Mouse (Mus musculus): ENCODE measurements around the gene Tle4. TPM values are rescaled to one million over a fixed set of nuclear protein-coding genes. Genes with fewer than 3 reads are reported as not detected.

The Tle4 gene
- polyA plus RNA-seq, 1 experiment from 2014 or later = 11.7 TPM

DNA sequence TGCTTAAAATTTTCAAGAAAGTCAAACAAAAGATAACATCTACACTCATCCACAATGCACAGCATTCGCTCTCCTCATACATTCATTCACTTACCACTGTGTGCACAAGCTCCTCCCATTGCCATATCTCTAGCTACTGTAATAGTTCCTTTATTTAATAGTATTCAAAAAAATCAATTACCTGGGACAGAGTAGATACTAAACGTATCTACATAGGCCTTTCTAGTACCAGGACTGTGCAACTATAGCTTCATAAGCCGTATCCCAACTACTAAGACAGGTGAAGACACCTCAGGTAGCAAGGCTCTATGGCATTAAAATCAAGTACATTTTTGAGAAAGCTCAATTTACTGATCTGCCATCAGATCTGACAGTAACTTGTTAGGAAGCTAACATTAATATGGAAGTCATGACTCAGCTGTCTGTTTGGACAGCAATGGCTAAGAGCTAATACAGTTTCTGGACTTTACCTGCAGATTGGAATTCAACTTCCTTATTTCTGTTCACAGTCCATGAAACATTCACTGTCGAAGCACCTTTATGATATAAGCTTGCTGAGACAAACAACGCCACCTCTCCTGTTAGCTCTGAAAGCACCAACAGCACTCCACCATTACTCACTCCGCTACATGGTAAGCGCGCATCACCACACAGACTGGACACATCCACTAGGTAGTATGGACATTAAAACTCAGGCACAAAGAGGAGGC is 50.6 kb downstream of the Tle4 start:
- peaks cover 4% of the 10 kb centered on the region; the same call in 1 of the 2 replicates for H3K36me3 ChIP-seq (ENCODE audit: control insufficient read depth, insufficient read depth, low read length)
- H3K27me3 ChIP-seq (ENCODE audit: control insufficient read depth, insufficient read depth, low read length) = no peaks in the 10 kb centered on the region
- WGBS = 94% methylated on average over 8 of the region's 8 CpGs
- H3K9me3 ChIP-seq (ENCODE audit: control insufficient read depth, low read length) = no peaks in the 10 kb centered on the region
- H3K4me3 ChIP-seq (ENCODE audit: control insufficient read depth in 1 of 2, insufficient read depth in 1 of 2, low read depth in 1 of 2, low read length in 2 of 2) = no peak overlapping the region
- peaks cover 3 to 10% of the 10 kb centered on the region in 2 experiments; a peak in 2 of 4 replicates for H3K4me1 ChIP-seq (ENCODE audit: control insufficient read depth in 2 of 2, insufficient read depth in 2 of 2, low read length in 2 of 2)
- H3K4me2 ChIP-seq (ENCODE audit: low read length) = no peak overlapping the region
- H3K27ac ChIP-seq (replicated peaks in 1 of 2; ENCODE audit: control insufficient read depth in 1 of 2, insufficient read depth in 1 of 2, low read depth in 2 of 2, low read length in 2 of 2) = no peak overlapping the region
- H3K9ac ChIP-seq (ENCODE audit: low read length) = no peak overlapping the region
- ATAC-seq (ENCODE audit: insufficient number of reproducible peaks, insufficient read depth, low FRiP score, low read depth) = no peak

DNA sequence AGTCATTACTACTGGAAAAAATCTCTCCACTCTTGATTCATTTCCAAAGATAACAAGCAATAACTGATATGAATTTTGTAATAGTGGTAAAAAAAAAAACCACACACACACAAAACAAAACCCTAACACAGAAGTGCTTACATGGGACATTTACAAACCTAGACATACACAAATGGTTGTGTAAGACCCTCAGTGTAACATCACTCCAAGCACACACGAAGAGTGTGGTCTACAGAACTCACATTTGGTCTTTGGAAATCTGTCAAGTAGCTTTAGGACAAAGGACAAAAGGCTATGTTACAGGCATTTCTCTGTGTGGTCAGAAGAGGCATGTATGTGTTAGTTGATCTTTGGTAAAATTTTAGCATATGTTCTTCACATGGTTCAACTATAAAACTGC is 52.4 kb downstream of the Tle4 start:
- H3K4me1 ChIP-seq (ENCODE audit: control insufficient read depth in 2 of 2, insufficient read depth in 2 of 2, low read length in 2 of 2) = peaks cover 3 to 10% of the 10 kb centered on the region in 2 experiments; a peak in 2 of 4 replicates
- no peaks in the 10 kb centered on the region for H3K27me3 ChIP-seq (ENCODE audit: control insufficient read depth, insufficient read depth, low read length)
- H3K4me3 ChIP-seq (ENCODE audit: control insufficient read depth in 1 of 2, insufficient read depth in 1 of 2, low read depth in 1 of 2, low read length in 2 of 2) = no peak overlapping the region
- peaks cover 4% of the 10 kb centered on the region; the same call in 1 of the 2 replicates for H3K36me3 ChIP-seq (ENCODE audit: control insufficient read depth, insufficient read depth, low read length)
- H3K27ac ChIP-seq (replicated peaks in 1 of 2; ENCODE audit: control insufficient read depth in 1 of 2, insufficient read depth in 1 of 2, low read depth in 2 of 2, low read length in 2 of 2) = no peak overlapping the region
- no peaks in the 10 kb centered on the region for H3K9me3 ChIP-seq (ENCODE audit: control insufficient read depth, low read length)
- 92% methylated on average over 1 of the region's 1 CpGs for WGBS
- H3K9ac ChIP-seq (ENCODE audit: low read length) = no peak overlapping the region
- H3K4me2 ChIP-seq (ENCODE audit: low read length) = no peak overlapping the region
- ATAC-seq (ENCODE audit: insufficient number of reproducible peaks, insufficient read depth, low FRiP score, low read depth) = no peak

DNA sequence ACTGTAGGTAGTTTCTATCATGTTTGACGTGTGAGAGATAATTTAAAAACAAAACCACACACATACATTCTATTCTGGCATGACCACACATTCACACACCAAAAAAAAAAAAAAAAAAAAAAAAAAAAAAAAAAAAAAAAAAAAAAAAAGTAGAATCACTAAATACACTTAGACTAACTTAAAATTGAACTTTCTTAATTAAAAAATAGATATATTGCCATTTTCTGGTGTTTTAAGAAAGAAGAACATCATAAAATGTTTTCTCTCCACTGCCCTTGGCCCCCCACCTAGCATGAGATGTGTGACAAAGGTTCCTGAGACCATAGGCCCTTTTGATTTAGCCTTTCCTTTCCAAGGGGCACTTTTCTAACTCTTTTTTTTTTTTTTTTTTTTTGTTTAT is 54.5 kb downstream of the Tle4 start:
- no peak overlapping the region for H3K9ac ChIP-seq (ENCODE audit: low read length)
- H3K4me2 ChIP-seq (ENCODE audit: low read length) = no peak overlapping the region
- H3K36me3 ChIP-seq (ENCODE audit: control insufficient read depth, insufficient read depth, low read length) = peaks cover 4% of the 10 kb centered on the region; the same call in 1 of the 2 replicates
- H3K27me3 ChIP-seq (ENCODE audit: control insufficient read depth, insufficient read depth, low read length) = no peaks in the 10 kb centered on the region
- peaks cover 3 to 10% of the 10 kb centered on the region in 2 experiments; a peak in 2 of 4 replicates for H3K4me1 ChIP-seq (ENCODE audit: control insufficient read depth in 2 of 2, insufficient read depth in 2 of 2, low read length in 2 of 2)
- no peak overlapping the region for H3K4me3 ChIP-seq (ENCODE audit: control insufficient read depth in 1 of 2, insufficient read depth in 1 of 2, low read depth in 1 of 2, low read length in 2 of 2)
- WGBS = 71% methylated on average over 1 of the region's 1 CpGs
- no peak overlapping the region for H3K27ac ChIP-seq (replicated peaks in 1 of 2; ENCODE audit: control insufficient read depth in 1 of 2, insufficient read depth in 1 of 2, low read depth in 2 of 2, low read length in 2 of 2)
- H3K9me3 ChIP-seq (ENCODE audit: control insufficient read depth, low read length) = no peaks in the 10 kb centered on the region
- no peak for ATAC-seq (ENCODE audit: insufficient number of reproducible peaks, insufficient read depth, low FRiP score, low read depth)

DNA sequence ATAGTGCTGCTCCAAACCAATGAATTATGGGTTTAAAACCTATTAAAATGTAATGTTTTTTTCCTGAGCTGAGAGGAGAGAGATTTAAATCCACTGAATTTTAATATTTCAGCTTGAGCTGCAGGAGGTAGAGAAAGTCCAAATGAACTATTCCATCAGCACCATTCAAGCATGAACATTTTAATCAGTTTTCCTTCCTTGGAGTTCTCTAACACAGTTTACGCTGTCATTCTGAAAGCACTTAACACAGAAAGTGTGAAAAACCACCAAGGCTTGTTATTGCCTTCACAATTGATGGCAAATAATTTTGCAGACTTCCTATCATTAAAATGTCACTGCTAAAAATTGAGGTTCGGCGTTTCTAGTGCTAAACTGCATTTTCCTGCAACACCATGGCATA is 57.2 kb downstream of the Tle4 start:
- no peak overlapping the region for H3K9ac ChIP-seq (ENCODE audit: low read length)
- H3K27me3 ChIP-seq (ENCODE audit: control insufficient read depth, insufficient read depth, low read length) = no peaks in the 10 kb centered on the region
- H3K9me3 ChIP-seq (ENCODE audit: control insufficient read depth, low read length) = no peaks in the 10 kb centered on the region
- peaks cover 4% of the 10 kb centered on the region; the same call in 1 of the 2 replicates for H3K36me3 ChIP-seq (ENCODE audit: control insufficient read depth, insufficient read depth, low read length)
- H3K4me1 ChIP-seq (ENCODE audit: control insufficient read depth in 2 of 2, insufficient read depth in 2 of 2, low read length in 2 of 2) = peaks cover 0 to 5% of the 10 kb centered on the region in 2 experiments; a peak in 1 of 4 replicates
- H3K4me2 ChIP-seq (ENCODE audit: low read length) = no peak overlapping the region
- WGBS = 90% methylated on average over 3 of the region's 3 CpGs
- no peak for ATAC-seq (ENCODE audit: insufficient number of reproducible peaks, insufficient read depth, low FRiP score, low read depth)
- H3K27ac ChIP-seq (replicated peaks in 1 of 2; ENCODE audit: control insufficient read depth in 1 of 2, insufficient read depth in 1 of 2, low read depth in 2 of 2, low read length in 2 of 2) = no peak overlapping the region
- no peak overlapping the region for H3K4me3 ChIP-seq (ENCODE audit: control insufficient read depth in 1 of 2, insufficient read depth in 1 of 2, low read depth in 1 of 2, low read length in 2 of 2)

DNA sequence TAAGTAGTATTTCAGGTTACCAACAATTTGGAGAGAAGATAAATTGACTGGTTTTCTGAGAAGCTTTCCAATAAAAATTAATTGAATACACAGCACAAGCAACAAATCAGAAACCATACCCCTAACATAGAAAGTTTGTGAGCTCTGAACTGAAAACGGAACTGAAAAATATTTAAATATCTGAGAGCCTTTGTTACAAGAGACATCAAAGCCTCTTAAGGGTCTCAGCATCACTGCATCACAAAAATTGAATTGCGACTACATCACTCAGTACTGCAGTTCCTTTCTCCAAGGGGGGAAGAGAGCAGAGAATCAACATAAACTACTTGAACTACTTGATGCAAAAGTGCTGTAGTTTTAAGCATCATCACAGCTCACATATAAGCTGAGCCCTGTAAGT is 61.2 kb downstream of the Tle4 start:
- H3K27me3 ChIP-seq (ENCODE audit: control insufficient read depth, insufficient read depth, low read length) = no peaks in the 10 kb centered on the region
- H3K9me3 ChIP-seq (ENCODE audit: control insufficient read depth, low read length) = no peaks in the 10 kb centered on the region
- H3K4me3 ChIP-seq (ENCODE audit: control insufficient read depth in 1 of 2, insufficient read depth in 1 of 2, low read depth in 1 of 2, low read length in 2 of 2) = no peak overlapping the region
- no peak overlapping the region for H3K27ac ChIP-seq (replicated peaks in 1 of 2; ENCODE audit: control insufficient read depth in 1 of 2, insufficient read depth in 1 of 2, low read depth in 2 of 2, low read length in 2 of 2)
- no peak overlapping the region for H3K9ac ChIP-seq (ENCODE audit: low read length)
- H3K4me2 ChIP-seq (ENCODE audit: low read length) = no peak overlapping the region
- H3K4me1 ChIP-seq (ENCODE audit: control insufficient read depth in 2 of 2, insufficient read depth in 2 of 2, low read length in 2 of 2) = no peaks in the 10 kb centered on the region
- ATAC-seq (ENCODE audit: insufficient number of reproducible peaks, insufficient read depth, low FRiP score, low read depth) = no peak
- H3K36me3 ChIP-seq (ENCODE audit: control insufficient read depth, insufficient read depth, low read length) = no peaks in the 10 kb centered on the region
- 89% methylated on average over 2 of the region's 2 CpGs for WGBS

DNA sequence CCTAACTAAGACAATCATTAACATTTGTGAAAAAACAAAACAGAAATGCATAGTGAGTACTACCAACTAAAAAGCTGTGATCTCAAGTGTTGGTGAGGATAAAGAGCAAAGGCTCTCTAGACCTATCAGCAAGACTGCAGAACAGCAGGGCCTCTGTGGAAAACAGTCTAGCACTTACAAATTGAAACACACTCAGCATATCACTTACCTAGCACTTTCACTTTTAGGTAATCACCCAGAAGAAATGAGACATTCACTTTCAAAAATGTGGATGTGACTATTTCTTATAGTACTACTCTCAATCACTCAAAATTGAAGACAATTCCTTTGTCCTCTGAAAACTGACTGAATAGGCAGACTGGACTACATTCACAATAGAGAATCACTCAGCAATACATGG is 63.4 kb downstream of the Tle4 start:
- no peak overlapping the region for H3K4me2 ChIP-seq (ENCODE audit: low read length)
- ATAC-seq (ENCODE audit: insufficient number of reproducible peaks, insufficient read depth, low FRiP score, low read depth) = no peak

DNA sequence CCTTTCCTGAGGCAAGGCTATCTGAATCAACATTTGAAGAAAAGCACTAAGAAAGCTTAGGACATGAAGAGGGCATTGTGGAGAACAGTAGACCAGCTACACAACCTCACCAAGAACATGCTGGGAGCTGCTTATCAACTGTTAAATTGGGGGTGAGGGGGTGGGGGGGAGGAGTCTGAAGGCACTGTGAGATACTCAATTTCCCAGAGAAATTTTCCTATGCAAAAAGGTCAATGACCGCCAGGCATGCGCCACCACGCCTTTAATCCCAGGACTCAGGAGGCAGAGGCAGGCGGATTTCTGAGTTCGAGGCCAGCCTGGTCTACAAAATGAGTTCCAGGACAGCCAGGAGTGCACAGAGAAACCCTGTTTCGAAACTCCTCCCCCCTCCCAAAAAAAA is 65.0 kb downstream of the Tle4 start:
- no peak overlapping the region for H3K27ac ChIP-seq (replicated peaks in 1 of 2; ENCODE audit: control insufficient read depth in 1 of 2, insufficient read depth in 1 of 2, low read depth in 2 of 2, low read length in 2 of 2)
- H3K4me3 ChIP-seq (ENCODE audit: control insufficient read depth in 1 of 2, insufficient read depth in 1 of 2, low read depth in 1 of 2, low read length in 2 of 2) = no peak overlapping the region
- ATAC-seq (ENCODE audit: insufficient number of reproducible peaks, insufficient read depth, low FRiP score, low read depth) = no peak
- no peak overlapping the region for H3K9ac ChIP-seq (ENCODE audit: low read length)
- WGBS = 96% methylated on average over 6 of the region's 6 CpGs
- H3K4me2 ChIP-seq (ENCODE audit: low read length) = no peak overlapping the region
- no peaks in the 10 kb centered on the region for H3K9me3 ChIP-seq (ENCODE audit: control insufficient read depth, low read length)
- no peaks in the 10 kb centered on the region for H3K4me1 ChIP-seq (ENCODE audit: control insufficient read depth in 2 of 2, insufficient read depth in 2 of 2, low read length in 2 of 2)
- H3K27me3 ChIP-seq (ENCODE audit: control insufficient read depth, insufficient read depth, low read length) = no peaks in the 10 kb centered on the region
- H3K36me3 ChIP-seq (ENCODE audit: control insufficient read depth, insufficient read depth, low read length) = no peaks in the 10 kb centered on the region

More for the DNA sequence above, 63.4 kb downstream of the Tle4 start:
- Histone ChIP-seq H3K4me3 (ENCODE audit: control insufficient read depth in 1 of 2, insufficient read depth in 1 of 2, low read depth in 1 of 2, low read length in 2 of 2) (no peak overlapping the region), H3K9ac (ENCODE audit: low read length) (no peak overlapping the region), H3K27me3 (ENCODE audit: control insufficient read depth, insufficient read depth, low read length) (no peaks in the 10 kb centered on the region), H3K9me3 (ENCODE audit: control insufficient read depth, low read length) (no peaks in the 10 kb centered on the region), H3K36me3 (ENCODE audit: control insufficient read depth, insufficient read depth, low read length) (no peaks in the 10 kb centered on the region), H3K4me1 (ENCODE audit: control insufficient read depth in 2 of 2, insufficient read depth in 2 of 2, low read length in 2 of 2) (no peaks in the 10 kb centered on the region), H3K27ac (replicated peaks in 1 of 2; ENCODE audit: control insufficient read depth in 1 of 2, insufficient read depth in 1 of 2, low read depth in 2 of 2, low read length in 2 of 2) (no peak overlapping the region)

Measured in heart, embryonic 14.5 days (tissue).